Mouse (Mus musculus) heart, embryonic 11.5 days (tissue): ENCODE results near the gene 2510009E07Rik. TPM values are rescaled to one million over a fixed set of nuclear protein-coding genes. Genes with fewer than 3 reads are reported as not detected.

Experiments
- ATAC-seq: fragments of 200-750 bp; cut with Nextera tagmentation; replicated peaks from 2 replicates; pipeline ENCODE4 v1.8.0; 2017; ENCODE audit warnings: moderate library complexity; ENCODE audit not compliant: insufficient number of reproducible peaks, low FRiP score, low TSS enrichment
- H3K27ac ChIP-seq: fragments of 300-500 bp; sonication (generic); 2 replicates; pipeline ENCODE4 v1.5.1; 2014; ENCODE audit warnings: mild to moderate bottlenecking, low read depth, low read length
- H3K27me3 ChIP-seq: fragments of 300-500 bp; sonication (generic); 2 replicates; pipeline ENCODE4 v1.6.1; 2014; ENCODE audit warnings: mild to moderate bottlenecking, low read length, mixed read lengths; ENCODE audit not compliant: control insufficient read depth, insufficient read depth
- H3K36me3 ChIP-seq: fragments of 300-500 bp; sonication (generic); 2 replicates; pipeline ENCODE4 v1.6.1; 2014; ENCODE audit warnings: mild to moderate bottlenecking, low read length, moderate library complexity, mixed read lengths; ENCODE audit not compliant: control insufficient read depth, insufficient read depth
- H3K4me1 ChIP-seq: fragments of 300-500 bp; sonication (generic); 2 replicates; pipeline ENCODE4 v1.6.1; 2014; ENCODE audit warnings: low read length; ENCODE audit not compliant: control insufficient read depth, insufficient read depth
- H3K4me2 ChIP-seq: fragments of 300-500 bp; sonication (generic); 2 replicates; pipeline ENCODE4 v1.6.1; 2014; ENCODE audit warnings: mild to moderate bottlenecking, moderate library complexity
- H3K4me3 ChIP-seq: fragments of 300-500 bp; sonication (generic); 2 replicates; pipeline ENCODE4 v1.5.1; 2014; ENCODE audit warnings: low read depth, low read length
- H3K9ac ChIP-seq: fragments of 300-500 bp; sonication (generic); 2 replicates; pipeline ENCODE4 v1.6.1; 2014; ENCODE audit warnings: mild to moderate bottlenecking, low read depth, low read length, moderate library complexity
- H3K9me3 ChIP-seq: fragments of 300-500 bp; sonication (generic); replicated peaks from 2 replicates; pipeline ENCODE4 v1.6.1; 2016; ENCODE audit warnings: low read length; ENCODE audit not compliant: control insufficient read depth
- WGBS: fragments of 180-500 bp; shearing (Covaris S2); extraction: QIAGEN DNeasy Blood & Tissue Kit; methylation state at CpG from one replicate; pipeline ENCODE4 v1.1.7; 2014; ENCODE audit not compliant: insufficient replicate concordance; 5-methylcytosine and 5-hydroxymethylcytosine counted together
- polyA plus RNA-seq: library from polyadenylated mRNA; unstranded; fragments of >200 nt; fragmentation: Nextera tagmentation; extraction: Ambion mirVana; gene quantifications from 2 replicates; pipeline ENCODE4 v1.2.1, GENCODE M21; 2014

Gene 2510009E07Rik
- polyA plus RNA-seq, 1 experiment from 2014 or later: 15.7 TPM

DNA sequence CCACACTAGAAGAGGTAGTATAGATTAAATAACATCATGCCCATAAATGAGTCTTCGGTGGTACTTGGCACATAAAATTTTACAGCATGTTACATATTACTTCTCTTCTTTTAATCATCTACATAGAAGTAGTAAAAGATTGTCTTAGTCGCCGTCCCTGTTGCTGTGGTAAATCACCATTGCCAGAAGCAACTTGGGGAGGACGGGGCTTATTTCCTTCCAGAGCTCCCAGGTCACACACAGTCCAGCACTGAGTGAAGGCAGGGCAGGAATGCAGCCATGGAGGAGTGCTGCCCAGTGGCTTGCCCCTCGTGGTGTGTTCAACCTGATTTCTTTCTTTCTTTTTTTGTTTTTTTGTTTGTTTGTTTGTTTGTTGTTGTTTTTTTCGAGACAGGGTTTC, 90.1 kb downstream of the 2510009E07Rik start:
- WGBS: 85% methylated on average over 6 of the region's 6 CpGs
- ATAC-seq: no peak
- Histone ChIP-seq H3K4me1 (peaks cover 22% of the 10 kb centered on the region), H3K4me2 (no peak overlapping the region), H3K27me3 (no peaks in the 10 kb centered on the region), H3K27ac (no peak overlapping the region), H3K9ac (no peak overlapping the region), H3K4me3 (no peak overlapping the region), H3K36me3 (no peaks in the 10 kb centered on the region), H3K9me3 (no peaks in the 10 kb centered on the region)

Other genes with a start within 250 kb of the 2510009E07Rik start
- 2.8 and 3.0 TPM in 2 replicates for gene Ehhadh, start 93.1 kb upstream of the 2510009E07Rik start, polyA plus RNA-seq
- gene Map3k13, start 99.7 kb upstream of the 2510009E07Rik start, polyA plus RNA-seq: 0.79 and 1.1 TPM in 2 replicates